Mouse (Mus musculus) CH12F3 (cell line): ENCODE data around the gene Vmn2r30.
"Not testable (repeated sequence)": the region's sequence is repeated elsewhere in the genome, so short reads cannot be mapped to it uniquely, and the experiment has no call there.

Source experiments
- in situ Hi-C: fragments of 300-500 bp; cut with MboI; formaldehyde crosslinking; loops from 2 replicates; pipeline ENCODE4 v1.14.3; 2020; ENCODE audit warnings: low sequenced_read_pairs

Gene Vmn2r30

DNA sequence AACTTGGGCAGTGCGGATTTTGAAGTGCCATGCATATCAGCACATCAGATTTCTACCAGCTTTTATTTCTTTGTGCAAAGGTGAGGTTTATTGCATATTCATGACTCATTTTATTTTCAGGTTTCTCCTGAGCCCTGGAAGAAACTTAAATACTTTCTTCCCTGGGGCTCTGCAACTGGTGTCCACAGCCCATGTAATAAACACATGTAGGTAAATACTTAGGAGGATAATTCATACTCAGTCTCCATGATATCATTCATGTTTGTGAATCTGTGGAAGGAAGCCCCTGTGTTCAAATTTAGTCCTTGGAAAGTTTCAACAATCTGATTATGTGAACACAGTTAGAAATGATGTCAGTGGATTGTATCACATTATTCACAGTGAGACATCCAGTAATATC is at the start of gene Vmn2r30:
TSS of gene Vmn2r30 (minus strand) at position 101 of the 400 bp plus-strand sequence.
- in situ Hi-C loops: not testable (repeated sequence)

GRCm38 (mm10) chr7:7374431-7374830 is 37.0 kb upstream of the Vmn2r30 start, which contains the start of gene Gm45783:
TSS of gene Gm45783 (minus strand) at chr7:7374573.
- in situ Hi-C loops: not testable (repeated sequence)

GRCm38 (mm10) chr7:7295595-7295994 is 41.8 kb downstream of the Vmn2r30 start:
- in situ Hi-C loops: loop anchor here (25.0 kb wide), 2 partner anchors 933 to 1008 kb away; partner anchors contain the start of genes Zfp667 and Zfp78

DNA sequence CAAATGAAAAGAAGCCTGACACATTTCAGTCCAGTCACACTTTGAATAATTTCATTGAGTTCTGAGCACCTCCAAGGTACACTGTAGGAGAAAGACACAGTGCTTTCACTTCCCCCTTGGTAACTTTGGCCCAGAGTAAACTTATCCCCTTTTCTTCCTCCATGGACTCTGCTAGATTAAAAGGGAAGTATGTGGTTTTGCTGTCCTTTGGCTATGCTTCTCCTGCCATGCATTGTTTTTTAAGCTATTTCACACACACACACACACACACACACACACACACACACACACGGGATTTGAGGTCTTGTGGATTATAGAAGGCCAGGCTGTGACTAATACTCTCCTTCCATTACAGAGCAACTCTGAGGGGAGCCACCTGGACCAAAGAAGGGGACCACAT is 56.0 kb downstream of the Vmn2r30 start:
- in situ Hi-C loops: loop anchor here (10.0 to 25.0 kb wide), 4 partner anchors 77 to 994 kb away; partner anchors contain the start of genes Zfp667, Zfp772, Zfp773 and Zfp78

DNA sequence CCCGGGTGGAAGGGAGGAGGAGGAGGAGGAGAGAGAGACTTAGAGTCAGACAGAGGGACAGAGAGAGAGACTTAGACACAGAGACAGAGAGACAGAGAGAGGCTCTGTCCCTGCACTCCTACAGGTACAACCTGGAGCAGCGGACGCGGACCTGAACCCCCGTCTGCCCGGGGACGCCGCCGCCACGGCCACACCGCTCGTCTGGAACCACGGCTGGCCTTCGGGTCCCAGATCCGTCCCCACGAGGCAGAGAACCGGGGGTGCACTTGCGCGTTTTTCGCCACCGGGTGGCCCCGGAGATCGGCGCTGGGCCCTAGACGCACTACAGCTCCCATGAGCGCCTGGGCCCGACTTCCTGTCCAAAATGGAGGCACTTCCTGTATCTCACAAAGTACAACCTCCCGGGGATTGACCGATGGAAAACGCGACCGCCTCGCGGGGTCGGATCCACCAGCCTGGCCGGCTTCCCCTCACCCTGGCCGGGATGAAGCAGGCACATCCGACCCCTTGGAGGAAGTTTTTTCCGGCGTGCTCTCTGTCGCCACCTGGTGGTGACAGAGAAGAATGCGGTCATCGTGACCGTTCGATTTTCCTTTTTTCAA is 59.3 kb downstream of the Vmn2r30 start, which contains the start of gene Gm45844:
TSS of gene Gm45844 (minus strand) at position 324 of the 602 bp plus-strand sequence.
- in situ Hi-C loops: loop anchor here (25.0 kb wide), 2 partner anchors 916 to 991 kb away; partner anchors contain the start of genes Zfp667 and Zfp78

DNA sequence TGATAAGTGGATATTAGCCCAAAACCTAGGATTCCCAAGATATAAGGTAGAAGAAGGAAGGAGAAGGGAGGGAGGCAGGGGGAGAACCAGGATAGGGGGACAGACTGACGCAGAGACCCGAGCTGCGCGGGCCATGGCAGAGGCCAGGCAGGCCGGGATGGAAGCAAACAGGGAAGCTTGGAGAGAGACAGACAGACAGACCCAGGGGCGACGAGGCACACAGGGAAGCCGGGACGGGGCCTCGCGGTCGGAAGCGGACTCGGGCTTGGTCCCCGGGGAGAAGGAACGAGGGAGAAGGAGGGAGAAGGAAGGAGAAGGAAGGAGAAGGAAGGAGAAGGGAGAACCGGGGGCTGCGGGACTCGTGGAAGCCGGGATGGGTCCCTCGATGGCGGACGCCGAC is 59.9 kb downstream of the Vmn2r30 start:
- in situ Hi-C loops: loop anchor here (25.0 kb wide), 2 partner anchors 915 to 990 kb away; partner anchors contain the start of genes Zfp667 and Zfp78
